Mouse (Mus musculus): ENCODE results near the gene Zfp523.

DNA sequence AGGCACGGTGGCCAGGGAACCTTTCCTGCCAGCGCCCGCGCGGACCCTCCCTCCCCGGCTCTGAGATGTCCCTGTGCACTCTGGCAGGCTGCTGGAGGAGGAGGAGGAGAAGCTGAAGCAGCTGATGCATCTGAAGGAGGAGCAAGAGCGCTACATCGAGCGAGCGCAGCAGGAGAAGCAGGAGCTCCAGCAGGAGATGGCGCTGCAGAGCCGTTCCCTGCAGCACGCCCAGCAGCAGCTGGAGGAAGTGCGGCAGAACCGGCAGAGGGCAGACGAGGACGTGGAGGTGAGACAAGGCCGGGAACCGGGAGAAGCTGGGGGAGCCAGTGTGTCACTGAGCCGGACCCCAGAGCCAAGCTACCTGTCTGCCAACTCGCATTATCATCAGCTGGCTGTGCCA lies 49.1 kb downstream of the Zfp523 start:
- TF ChIP-seq CTCF (IDR thresholded peaks at IDR 0.05; ENCODE audit: low read depth, low read length): peak; percentile 87
- TF ChIP-seq POLR2A (IDR thresholded peaks at IDR 0.05; ENCODE audit: borderline replicate concordance, low read depth, low read length): no peak
